Mouse (Mus musculus): ENCODE measurements around the gene Olfr483.

The Olfr483 gene

GRCm38 (mm10) chr7:108100549-108100948 is at the start of gene Olfr483:
TSS of gene Olfr483 (plus strand) at chr7:108100849.
- DNase-seq (ENCODE audit: low spot score in 2 of 2), result no peak

DNA sequence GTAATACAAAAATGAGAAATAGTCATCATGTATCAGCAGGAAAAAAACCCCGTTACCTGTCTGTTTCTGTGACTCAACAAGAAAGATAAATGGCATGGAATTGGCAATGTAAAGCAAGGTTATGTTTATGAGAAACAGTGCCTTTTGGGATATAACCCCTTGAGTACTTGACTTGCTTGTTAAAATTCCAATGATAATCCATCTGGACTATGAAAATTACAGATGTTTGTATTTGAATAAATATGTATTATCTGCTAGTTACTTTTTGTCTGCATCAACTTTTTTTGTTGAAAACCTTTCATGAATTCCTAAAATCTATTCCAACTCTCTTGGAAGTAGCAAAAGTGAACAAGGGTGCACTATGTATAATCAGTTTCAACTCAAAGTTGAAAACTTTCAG is 33.4 kb upstream of the Olfr483 start, which contains the start of gene Olfr480:
Gene Olfr480, minus strand, starts transcription at position 101 of the 400 bp plus-strand sequence.
- no peak for DNase-seq (ENCODE audit: low spot score in 2 of 2)

- no peak for DNase-seq (ENCODE audit: low spot score in 2 of 2)
Observed at GRCm38 (mm10) chr7:108079555-108079954, 21.1 kb upstream of the Olfr483 start, which contains the start of gene Olfr481. TSS of gene Olfr481 (plus strand) at chr7:108079855.

- DNase-seq (ENCODE audit: low spot score in 2 of 2), result no peak
Observed at GRCm38 (mm10) chr7:108097486-108097885, 3.2 kb upstream of the Olfr483 start, which contains the start of gene Olfr482. TSS of gene Olfr482 (minus strand) at chr7:108097586.

- DNase-seq (ENCODE audit: low spot score in 2 of 2), result no peak
Observed at GRCm38 (mm10) chr7:108120681-108121080, 20.0 kb downstream of the Olfr483 start.

DNA sequence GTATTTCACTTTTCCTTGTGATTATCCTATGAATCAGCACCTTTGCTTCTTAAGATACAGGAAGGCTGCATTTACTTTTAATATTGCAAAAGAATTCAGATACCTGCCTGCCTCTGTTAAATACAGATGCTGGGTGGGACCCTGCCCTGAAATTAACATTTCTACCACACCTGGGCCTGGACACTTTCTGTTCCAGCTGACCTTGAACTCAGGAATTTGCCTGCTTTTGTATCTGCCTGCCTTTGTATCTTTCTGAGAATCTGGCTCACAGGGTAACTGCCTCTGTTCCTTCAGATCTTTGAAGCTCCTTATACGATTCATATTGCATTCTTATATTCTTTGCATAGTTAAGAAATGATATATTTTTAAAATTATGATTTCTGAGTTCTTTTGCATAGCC is 20.8 kb downstream of the Olfr483 start:
- DNase-seq (ENCODE audit: low spot score in 2 of 2), result no peak

DNA sequence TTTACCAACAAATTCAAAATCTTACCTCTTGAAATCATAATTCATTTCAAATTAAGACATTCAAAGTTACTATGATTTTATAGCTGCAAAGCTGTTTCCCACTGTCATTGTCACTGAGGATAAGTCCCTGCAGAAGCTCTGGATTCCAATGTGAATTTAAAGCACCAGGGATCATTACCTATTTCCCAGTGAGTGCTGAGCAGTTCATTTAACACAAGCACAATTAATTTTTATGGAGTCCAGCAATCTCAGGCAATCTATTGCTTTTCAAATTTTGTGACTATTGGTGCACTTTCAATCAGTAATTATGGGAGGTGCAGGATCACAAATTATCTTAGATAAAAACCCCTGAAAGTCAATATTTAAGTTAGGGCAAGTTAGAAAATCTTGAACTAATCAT is 26.7 kb downstream of the Olfr483 start, which contains the start of gene Olfr484:
Gene Olfr484, minus strand, starts transcription at position 101 of the 400 bp plus-strand sequence.
- DNase-seq (ENCODE audit: low spot score in 2 of 2), result no peak

Measured in frontal cortex, postnatal 14 days (tissue).